Mouse (Mus musculus) frontal cortex, adult (tissue): ENCODE results near the gene Reep6.

Experiments
- ATAC-seq: cut with Nextera tagmentation; 2 replicates; pipeline ENCODE4 v1.9.2; 2017; ENCODE audit warnings: mild to moderate bottlenecking, moderate library complexity, mixed read lengths; ENCODE audit not compliant: low TSS enrichment

Reep6 gene

DNA sequence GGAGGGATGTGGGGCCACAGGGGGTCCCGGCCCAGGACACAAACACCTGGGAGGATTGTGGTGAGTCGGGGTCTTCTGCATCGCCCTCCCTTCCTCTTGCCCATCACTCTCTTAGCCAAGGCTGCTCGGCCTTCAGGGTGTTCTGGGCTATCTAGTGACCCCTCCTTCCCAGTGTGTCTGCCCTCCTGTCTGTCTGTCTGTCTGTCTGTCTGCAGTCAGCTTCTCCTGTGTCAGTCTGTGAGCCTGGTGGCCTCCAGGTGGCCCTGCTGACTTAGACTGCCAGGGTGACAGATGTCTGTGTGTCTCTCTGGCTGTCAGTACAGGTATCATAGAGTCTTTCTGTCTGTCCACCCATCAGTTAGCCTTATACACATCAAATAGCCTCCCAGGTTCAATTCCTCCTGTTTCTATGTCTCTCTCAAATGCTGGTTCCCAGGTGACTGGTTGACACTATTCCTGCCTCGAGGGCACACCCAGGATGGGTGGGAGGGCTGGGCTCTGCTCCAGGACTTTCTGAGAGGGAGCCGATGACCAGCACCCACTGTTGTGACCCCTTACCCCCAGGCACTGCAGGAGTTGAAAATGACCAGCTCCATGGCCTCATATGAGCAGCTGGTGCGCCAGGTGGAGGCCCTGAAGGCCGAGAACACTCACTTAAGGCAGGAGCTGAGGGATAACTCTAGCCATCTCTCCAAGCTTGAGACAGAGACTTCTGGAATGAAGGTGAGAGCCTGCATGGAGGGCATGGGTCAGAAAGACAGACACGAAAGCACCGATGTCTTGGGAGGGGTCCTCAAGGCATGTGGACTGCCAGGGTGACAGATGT lies 28.3 kb upstream of the Reep6 start:
- ATAC-seq, result no peak

DNA sequence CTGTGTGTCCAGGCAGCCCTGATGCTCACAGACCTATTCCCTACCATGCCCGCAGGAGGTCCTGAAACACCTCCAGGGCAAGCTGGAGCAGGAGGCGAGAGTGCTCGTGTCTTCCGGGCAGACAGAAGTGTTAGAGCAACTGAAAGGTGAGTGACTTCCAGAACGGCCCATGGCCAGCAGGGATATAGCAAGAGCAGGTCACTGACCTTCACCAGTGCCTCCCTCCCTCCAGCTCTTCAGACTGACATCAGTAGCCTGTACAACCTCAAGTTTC lies 27.7 kb upstream of the Reep6 start:
- no peak for ATAC-seq

DNA sequence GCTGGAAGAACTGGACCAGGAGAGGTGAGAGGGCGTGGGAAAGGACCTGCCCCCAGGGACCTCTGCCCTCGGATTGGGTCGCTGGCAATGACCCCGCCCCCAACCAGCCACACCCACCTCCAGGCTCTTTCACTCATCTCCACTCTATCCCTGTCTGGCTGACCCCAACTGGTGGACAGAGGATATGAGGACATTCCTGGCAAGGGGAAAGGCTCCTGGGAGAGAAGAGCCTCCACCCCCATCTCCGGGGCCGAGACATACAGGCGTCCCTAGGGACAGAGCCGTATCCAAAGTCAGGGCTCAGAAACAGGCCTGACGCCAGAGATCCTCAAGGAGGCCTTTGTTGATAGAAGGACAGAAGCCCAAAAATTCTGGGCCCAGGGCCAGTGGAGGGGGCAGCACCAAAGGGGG lies 27.3 kb upstream of the Reep6 start:
- 0 out of 2 replicates have a peak, but pooled peaks have one; percentile 8 for ATAC-seq

DNA sequence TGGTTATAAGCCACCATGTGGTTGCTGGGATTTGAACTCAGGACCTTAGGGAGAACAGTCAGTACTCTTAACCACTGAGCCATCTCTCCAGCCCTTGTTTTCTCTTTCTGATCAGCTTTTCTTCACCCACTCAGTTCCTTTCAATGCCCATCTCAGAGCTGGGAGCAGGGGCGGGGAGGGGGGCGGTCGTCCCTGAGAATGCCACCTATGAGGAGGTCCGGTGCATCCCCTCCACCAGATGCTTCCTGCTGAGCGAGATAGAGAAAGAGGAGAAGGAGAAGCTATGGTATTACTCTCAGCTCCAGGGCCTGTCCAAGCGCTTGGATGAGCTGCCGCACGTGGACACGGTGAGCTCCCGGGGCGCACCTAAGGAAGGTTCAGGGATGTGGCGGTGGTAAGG lies 25.3 kb upstream of the Reep6 start:
- ATAC-seq, result no peak

DNA sequence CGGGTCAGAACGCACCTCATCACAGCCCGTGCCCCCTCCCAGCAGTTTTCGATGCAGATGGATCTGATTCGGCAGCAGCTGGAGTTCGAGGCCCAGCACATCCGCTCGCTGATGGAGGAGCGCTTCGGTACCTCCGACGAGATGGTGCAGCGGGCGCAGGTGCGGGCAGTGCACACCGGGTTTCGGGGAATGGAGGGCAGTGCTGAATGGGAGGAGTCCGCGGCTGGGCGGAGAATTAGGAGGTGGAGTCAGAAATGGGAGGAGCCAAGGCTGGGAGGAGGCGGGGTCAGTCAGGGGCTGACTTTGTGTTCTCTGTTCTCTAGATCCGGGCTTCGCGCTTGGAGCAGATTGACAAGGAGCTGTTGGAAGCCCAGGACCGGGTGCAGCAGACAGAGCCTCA lies 24.9 kb upstream of the Reep6 start:
- no peak for ATAC-seq

DNA sequence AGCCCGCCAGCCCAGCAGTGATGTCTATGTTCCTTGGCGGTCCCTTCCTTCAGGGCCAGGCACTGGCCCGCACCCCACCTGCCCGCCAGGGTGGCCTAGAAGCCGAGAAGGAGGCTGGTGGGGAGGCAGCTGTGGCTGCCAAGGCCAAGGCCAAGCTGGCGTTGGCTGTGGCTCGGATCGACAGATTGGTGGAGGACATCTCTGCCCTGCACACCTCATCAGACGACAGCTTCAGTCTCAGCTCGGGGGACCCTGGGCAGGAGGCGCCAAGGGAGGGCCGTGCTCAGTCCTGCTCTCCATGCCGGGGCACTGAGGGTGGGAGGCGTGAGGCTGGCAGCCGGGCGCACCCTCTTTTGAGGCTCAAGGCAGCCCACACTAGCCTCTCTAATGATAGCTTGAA lies 18.2 kb upstream of the Reep6 start:
- no peak for ATAC-seq

DNA sequence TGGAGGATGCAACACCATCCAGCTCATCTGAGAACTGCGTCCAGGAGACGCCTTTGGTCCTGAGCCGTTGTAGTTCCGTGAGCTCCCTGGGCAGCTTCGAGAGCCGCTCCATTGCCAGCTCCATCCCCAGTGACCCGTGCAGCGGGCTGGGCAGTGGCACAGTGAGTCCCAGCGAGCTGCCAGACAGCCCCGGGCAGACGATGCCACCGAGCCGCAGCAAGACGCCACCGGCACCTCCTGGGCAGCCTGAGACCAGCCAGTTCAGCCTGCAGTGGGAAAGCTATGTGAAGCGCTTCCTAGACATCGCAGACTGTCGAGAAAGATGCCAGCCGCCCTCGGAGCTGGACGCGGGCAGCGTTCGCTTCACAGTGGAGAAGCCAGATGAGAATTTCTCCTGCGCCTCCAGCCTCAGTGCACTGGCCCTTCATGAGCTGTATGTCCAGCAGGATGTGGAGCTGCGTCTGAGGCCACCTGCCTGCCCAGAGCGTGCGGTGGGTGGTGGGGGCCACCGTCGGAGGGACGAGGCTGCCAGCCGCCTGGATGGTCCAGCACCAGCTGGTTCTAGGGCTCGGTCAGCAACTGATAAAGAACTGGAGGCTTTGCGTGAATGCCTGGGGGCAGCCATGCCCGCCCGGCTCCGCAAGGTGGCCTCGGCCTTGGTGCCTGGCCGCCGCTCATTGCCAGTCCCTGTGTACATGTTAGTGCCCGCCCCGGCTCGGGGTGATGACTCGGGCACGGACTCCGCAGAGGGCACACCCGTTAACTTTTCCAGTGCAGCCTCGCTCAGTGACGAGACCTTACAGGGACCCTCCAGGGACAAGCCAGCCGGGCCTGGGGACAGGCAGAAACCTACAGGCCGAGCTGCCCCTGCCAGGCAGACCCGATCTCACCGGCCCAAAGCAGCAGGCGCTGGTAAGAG lies 16.9 kb upstream of the Reep6 start:
- ATAC-seq, result no peak

DNA sequence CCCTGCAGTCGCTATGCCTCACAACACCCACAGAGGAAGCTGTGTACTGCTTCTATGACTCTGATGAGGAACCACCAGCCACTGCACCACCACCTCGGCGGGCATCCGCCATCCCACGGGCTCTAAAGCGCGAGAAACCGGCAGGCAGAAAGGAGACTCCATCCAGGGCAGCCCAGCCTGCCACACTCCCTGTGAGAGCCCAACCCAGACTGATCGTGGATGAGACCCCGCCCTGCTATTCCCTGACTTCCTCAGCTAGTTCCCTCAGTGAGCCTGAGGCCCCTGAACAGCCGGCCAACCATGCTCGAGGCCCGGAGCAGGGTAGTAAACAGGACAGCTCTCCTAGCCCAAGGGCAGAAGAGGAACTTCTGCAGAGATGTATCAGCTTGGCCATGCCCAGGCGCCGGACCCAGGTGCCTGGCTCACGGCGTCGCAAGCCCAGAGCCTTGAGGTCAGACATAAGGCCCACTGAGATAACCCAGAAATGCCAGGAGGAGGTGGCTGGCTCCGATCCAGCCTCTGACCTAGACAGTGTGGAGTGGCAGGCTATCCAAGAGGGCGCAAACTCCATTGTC lies 16.0 kb upstream of the Reep6 start:
- no peak for ATAC-seq

DNA sequence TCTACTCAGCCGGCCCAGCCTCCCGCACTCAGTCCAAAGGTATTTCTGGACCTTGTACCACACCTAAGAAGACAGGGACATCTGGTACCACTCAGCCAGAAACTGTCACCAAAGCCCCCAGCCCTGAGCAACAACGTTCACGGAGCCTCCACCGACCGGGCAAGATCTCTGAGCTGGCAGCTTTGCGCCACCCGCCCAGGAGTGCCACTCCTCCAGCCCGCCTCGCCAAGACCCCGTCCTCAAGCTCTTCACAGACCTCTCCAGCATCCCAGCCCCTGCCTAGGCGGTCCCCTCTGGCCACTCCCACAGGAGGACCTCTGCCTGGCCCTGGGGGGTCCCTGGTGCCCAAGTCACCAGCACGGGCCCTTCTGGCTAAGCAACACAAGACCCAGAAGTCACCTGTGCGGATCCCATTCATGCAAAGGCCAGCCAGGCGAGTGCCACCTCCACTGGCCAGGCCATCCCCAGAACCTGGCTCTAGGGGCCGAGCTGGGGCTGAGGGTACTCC lies 15.2 kb upstream of the Reep6 start:
- no peak for ATAC-seq

DNA sequence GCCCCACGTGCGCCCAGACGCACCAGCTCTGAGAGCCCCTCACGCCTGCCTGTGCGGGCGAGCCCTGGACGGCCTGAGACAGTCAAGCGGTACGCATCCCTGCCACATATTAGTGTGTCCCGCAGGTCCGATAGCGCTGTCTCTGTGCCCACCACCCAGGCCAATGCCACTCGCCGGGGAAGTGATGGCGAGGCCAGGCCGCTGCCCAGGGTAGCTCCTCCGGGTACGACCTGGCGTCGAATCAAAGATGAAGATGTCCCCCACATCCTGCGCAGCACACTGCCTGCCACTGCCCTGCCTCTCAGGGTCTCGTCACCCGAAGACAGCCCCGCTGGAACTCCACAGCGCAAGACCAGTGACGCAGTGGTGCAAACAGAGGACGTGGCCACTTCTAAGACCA lies 14.4 kb upstream of the Reep6 start:
- no peak for ATAC-seq

DNA sequence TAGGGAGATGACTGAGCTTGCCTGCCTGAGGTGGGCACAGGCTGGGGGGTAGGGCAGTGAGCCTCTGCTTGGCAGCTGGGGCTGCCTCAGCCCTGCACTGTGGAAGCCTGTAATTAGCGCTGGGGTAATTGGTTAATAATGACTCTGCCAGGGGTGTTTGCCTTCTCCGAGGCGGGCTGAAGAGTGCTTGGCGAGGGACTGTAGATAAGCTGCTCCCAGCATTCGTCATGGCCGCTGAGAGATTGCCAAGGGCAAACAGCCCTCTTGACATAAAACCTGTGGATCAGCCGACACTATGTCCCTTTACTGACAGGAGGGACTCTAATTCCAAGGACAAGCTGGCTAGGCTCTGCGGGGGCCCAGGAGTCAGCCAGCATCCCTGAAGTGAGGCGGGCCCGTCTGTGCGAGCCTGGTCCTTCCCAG lies 13.4 kb upstream of the Reep6 start:
- ATAC-seq, result no peak

DNA sequence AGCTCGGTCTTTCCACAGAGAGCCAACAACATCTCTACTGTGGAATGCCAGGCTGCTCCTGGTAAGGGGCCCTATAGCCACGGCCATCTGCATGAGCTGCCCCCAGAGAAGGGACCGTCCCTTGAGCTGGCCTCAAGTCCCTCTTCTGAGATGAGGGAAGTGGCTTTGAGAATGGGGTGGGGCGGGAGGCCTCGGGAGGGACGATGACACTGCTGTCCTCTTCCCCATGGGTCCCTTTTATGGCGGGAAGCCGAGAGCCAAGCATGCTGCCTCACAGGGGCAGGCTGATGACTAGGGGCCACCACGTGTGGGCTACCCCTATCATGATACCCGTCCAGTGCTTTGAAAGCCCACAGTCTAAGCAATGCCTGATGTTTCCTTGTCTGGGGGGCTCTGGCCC lies 12.7 kb upstream of the Reep6 start:
- ATAC-seq, result no peak

DNA sequence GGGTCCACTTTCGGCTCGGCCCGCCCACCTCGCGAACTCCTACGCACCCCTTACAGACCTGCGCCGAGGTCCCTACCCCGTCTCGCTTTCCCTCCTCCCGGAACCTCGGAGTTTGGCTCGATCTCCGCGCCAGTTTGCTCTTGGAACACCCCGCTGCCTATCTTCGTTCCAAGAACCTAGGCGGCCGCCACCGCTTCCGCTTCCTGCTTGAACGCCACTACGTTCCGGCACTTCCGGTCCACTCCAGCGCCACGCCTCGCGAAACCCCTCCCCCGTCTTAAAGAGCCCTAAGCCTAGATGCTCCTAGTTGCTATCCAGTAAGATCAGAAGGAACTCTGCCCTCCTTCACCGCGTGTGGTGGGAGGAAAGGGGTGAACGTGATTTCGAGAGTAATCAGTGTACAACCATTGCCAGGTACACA lies 9.4 kb upstream of the Reep6 start, which contains the start of gene 2310011J03Rik:
Gene 2310011J03Rik (minus strand): TSS at position 198 of the 421 bp plus-strand sequence.
- ATAC-seq, result peak; percentile 79

DNA sequence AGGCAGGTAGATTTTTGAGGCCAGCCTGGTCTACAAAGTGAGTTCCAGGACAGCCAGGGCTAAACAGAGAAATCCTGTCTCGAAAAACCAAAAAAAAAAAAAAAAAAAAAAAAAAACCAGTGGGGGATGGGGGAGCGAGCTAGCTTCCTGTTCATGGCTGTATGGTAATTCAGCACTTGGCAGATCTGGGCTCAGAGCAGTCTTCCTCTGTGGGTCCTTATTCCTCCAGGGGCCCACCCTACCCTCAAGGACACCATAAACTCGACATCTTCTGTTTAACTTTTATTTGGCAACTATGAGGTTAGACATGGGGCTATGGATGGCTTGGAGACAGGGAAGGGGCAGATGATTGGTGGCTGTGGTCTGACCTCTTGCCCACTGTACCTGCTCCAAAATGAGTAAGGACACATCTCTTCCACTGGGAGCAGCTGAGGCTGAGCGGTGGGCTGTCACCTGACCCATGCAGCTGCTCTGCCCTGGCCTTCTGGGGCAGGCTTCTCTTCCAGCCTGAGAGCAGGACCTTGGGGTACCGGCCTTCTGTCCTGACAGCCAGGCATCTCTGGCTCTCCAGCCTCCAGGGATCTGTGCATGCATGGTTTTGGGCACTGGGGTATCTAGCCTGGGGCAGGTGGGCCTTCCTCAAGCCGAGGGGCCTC lies 8.6 kb upstream of the Reep6 start:
- no peak for ATAC-seq

DNA sequence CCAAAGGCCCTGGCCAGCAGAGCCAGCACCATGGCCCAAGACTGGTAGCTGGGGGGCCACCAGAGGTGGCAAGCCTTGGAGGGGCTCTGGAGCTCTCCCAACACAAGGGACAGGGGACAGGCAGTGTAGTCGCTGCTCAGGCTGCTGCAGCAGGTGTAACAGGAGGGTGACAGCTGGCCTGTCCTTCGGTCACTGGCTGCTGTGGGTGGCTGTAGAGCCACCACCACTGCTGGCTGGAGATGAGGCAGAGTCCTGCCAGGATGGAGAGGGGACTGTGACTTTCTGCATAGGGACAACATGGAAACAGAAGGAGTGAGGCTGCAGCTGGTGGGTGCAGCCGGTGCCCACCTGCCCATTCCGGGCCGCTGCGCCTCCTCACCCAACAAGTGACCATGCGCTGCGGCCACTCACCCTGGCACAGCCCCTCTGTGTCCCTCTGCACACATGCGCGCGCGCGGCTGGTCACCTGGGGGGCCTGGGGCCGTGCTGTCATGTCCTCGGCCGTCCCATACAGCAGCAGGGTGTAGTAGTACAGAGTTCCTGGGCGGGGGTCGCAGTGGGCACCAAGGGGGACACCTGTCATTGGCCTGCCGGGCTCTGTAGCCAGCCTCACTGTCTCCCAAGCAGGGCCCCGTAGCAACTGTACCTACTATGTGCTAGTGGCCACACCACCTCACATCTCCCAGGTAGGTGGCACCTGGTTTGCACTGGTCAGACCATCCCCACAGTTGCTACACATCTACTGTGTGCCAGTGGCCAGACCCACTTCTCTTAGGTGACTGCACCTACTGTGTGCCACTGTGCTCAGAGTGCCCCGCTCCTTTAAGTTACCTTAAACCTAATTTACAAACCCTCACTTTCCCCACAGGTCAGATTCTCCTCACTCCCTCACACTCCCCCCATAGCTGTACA lies 7.8 kb upstream of the Reep6 start:
- no peak for ATAC-seq

DNA sequence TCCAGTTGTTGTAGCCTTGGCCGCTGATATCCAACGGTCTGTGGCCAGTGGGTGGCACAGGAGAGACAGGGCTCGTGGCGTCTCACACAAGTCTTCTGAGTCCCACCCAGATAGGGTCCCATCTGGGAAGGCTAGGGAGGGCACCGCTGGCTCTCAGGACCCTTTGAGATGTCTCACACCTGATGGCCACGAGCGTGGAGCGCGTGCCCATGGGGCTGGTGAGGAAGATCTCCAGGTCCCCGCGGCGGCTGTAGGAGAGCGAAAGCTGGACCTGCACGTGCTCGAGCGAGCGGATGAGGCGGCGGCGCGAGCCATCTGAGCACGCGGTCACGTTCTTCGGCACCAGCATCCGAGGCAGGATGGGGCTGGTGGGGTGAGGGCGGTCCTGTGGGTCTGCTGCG lies 6.9 kb upstream of the Reep6 start:
- ATAC-seq, result no peak

DNA sequence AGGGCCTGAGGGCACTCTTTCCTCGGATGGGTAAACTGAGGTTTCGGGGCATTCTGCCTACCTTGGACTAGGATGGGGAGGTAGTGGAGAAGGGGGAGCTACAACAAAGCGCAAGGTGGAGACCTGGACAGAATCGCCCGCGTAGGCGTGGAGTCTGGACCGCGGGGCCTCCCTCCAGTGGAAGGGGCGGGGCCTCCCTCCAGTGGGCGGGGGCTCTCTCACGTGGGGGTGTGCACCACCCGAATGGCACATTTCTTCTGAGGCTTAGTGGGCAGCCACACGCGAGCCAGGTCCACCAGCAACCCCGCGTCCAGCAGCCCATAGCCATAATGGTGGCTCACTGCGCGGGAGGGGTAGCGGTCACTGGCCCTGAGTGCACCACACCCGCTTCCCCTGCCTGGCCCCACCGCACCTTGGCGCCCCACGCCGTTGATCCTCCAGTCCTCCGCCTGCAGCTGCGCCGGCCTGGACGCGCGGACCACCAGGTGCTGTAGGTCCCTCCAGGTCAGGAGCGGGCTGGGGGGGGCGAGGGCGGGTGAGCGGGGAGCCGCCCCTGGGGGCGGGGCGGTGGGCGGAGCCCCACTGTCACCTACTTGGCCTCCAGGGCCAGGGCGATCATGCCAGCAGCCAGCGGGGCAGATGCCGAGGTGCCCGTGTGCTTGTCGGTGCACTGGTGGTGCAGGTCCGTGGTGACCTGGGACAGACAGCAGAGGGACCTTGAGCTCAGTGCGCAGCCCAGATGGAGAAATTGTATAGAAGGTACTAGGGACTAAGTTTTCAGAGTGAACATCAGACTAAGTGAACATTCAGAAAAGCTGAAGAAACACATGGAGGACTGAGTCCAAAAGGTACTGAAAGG lies 6.3 kb upstream of the Reep6 start:
- no peak for ATAC-seq

DNA sequence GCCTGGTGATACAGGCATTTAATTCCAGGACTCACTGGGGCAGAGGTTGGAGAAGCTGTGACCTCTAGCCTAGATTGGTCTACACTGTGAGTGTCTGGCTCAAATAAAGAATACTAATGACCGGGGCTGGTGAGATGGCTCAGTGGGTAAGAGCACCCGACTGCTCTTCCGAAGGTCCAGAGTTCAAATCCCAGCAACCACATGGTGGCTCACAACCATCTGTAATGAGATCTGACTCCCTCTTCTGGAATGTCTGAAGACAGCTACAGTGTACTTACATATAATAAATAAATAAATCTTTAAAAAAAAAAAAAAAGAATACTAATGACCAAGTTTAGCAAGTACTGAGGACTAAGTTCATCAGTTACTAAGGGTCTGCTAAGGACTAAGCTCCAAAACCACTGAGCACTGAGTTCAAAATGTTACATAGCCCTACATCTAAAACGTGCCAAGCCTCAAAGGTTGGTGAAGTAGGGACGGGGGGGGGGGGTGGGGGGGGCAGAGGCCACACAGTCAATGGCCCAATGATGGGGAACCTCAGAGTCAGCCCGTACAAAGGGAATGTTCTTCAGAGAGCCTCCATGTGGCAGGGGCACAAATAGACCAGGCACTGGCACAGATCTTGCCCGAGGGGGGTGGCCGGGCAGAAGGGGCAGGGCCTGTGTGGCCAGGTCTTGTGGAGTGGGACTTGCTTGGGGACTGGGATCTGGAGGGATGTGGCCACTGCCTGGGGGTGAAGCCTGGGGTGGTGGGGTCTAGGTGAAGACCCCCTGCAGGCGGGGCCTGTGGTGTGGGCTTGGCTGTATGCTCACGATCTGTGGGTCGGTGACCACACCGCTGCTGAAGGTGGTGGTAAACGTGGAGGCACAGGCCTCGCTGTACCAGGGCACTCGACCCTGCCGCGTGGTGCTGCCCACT lies 5.4 kb upstream of the Reep6 start:
- no peak for ATAC-seq

DNA sequence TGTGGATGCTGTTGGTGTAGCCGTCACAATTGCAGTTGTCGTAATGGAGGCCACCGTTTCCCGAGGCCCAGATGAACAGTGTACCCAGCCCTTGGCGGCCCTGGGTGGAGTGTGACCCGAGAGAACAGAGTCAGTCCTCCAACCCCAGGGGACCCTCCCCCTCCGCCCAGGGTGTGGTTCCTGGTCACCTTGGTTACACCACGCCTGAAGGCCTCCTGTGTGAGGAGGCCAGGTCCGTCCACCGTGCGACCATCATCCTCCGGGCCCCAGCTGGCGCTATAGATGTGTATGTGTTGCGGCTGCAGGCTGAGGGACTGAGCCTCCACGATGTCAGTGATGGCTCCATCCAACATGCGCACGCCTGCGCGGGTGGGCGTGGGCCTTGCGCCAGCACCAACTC lies 4.7 kb upstream of the Reep6 start:
- no peak for ATAC-seq
